Mouse (Mus musculus): ENCODE measurements around the gene Trim44. TPM values are rescaled to one million over a fixed set of nuclear protein-coding genes. Genes with fewer than 3 reads are reported as not detected.

The Trim44 gene
- polyA plus RNA-seq, 1 experiment: 16.5 TPM

GRCm38 (mm10) chr2:102362896-102363530, 44.6 kb downstream of the Trim44 start:
- H3ac ChIP-seq (ENCODE audit: control insufficient read depth, insufficient read length): no peak overlapping the region
- no peaks in the 10 kb centered on the region for H3K27me3 ChIP-seq (ENCODE audit: control insufficient read depth, insufficient read depth, insufficient read length)
- no peak overlapping the region for H3K4me3 ChIP-seq
- TF ChIP-seq MYOG (IDR thresholded peaks at IDR 0.05; ENCODE audit: control insufficient read depth in 1 of 3, insufficient read depth in 1 of 3, insufficient read length in 2 of 3, low read depth in 2 of 3): no peak
- no peak for TF ChIP-seq MYOD1 (IDR thresholded peaks at IDR 0.05; ENCODE audit: control insufficient read depth in 1 of 3, insufficient read length in 2 of 3, low read depth in 2 of 3)
- no peak for TF ChIP-seq TCF12 (IDR thresholded peaks at IDR 0.05; ENCODE audit: insufficient read depth, poor library complexity, severe bottlenecking)
- no peak for TF ChIP-seq REST (IDR thresholded peaks at IDR 0.05; ENCODE audit: insufficient read depth, insufficient read length)
- TF ChIP-seq TCF3 (IDR thresholded peaks at IDR 0.05; ENCODE audit: insufficient read length, low read depth): no peak
- no peak for TF ChIP-seq SRF (IDR thresholded peaks at IDR 0.05; ENCODE audit: control insufficient read depth, insufficient read length, low read depth)
- no peak for TF ChIP-seq POLR2AphosphoS2 (IDR thresholded peaks at IDR 0.05; ENCODE audit: insufficient read length, low read depth)
- TF ChIP-seq USF1 (IDR thresholded peaks at IDR 0.05; ENCODE audit: low read depth): no peak
- no peak for TF ChIP-seq MAX (IDR thresholded peaks at IDR 0.05; ENCODE audit: low read depth)
- TF ChIP-seq POLR2A (IDR thresholded peaks at IDR 0.05; ENCODE audit: insufficient read length, low read depth): no peak
- TF ChIP-seq E2F4 (IDR thresholded peaks at IDR 0.05; ENCODE audit: insufficient read depth): no peak
- no peak for TF ChIP-seq CEBPB (IDR thresholded peaks at IDR 0.05; ENCODE audit: insufficient read depth, poor library complexity, severe bottlenecking)
- no peak overlapping the region for H3K4me2 ChIP-seq (ENCODE audit: low read depth)
- no peaks in the 10 kb centered on the region for H3K36me3 ChIP-seq (ENCODE audit: control insufficient read depth, insufficient read depth)
- H3K79me2 ChIP-seq (ENCODE audit: control insufficient read depth, insufficient read depth): peaks cover 10% of the 10 kb centered on the region

- Histone ChIP-seq H3K79me2 (ENCODE audit: control insufficient read depth, insufficient read depth) (peaks cover 10% of the 10 kb centered on the region), H3K4me2 (ENCODE audit: low read depth) (no peak overlapping the region), H3K4me3 (no peak overlapping the region), H3K27me3 (ENCODE audit: control insufficient read depth, insufficient read depth, insufficient read length) (no peaks in the 10 kb centered on the region), H3ac (ENCODE audit: control insufficient read depth, insufficient read length) (no peak overlapping the region), H3K36me3 (ENCODE audit: control insufficient read depth, insufficient read depth) (no peaks in the 10 kb centered on the region)
- TF ChIP-seq MYOG (IDR thresholded peaks at IDR 0.05; ENCODE audit: control insufficient read depth in 1 of 3, insufficient read depth in 1 of 3, insufficient read length in 2 of 3, low read depth in 2 of 3) (no peak), REST (IDR thresholded peaks at IDR 0.05; ENCODE audit: insufficient read depth, insufficient read length) (no peak), TCF3 (IDR thresholded peaks at IDR 0.05; ENCODE audit: insufficient read length, low read depth) (no peak), CEBPB (IDR thresholded peaks at IDR 0.05; ENCODE audit: insufficient read depth, poor library complexity, severe bottlenecking) (no peak), SRF (IDR thresholded peaks at IDR 0.05; ENCODE audit: control insufficient read depth, insufficient read length, low read depth) (no peak), MAX (IDR thresholded peaks at IDR 0.05; ENCODE audit: low read depth) (no peak), POLR2A (IDR thresholded peaks at IDR 0.05; ENCODE audit: insufficient read length, low read depth) (no peak), MYOD1 (IDR thresholded peaks at IDR 0.05; ENCODE audit: control insufficient read depth in 1 of 3, insufficient read length in 2 of 3, low read depth in 2 of 3) (no peak)
These were observed 45.4 kb downstream of the Trim44 start for GRCm38 (mm10) chr2:102362266-102362665.

- Histone ChIP-seq H3K36me3 (ENCODE audit: control insufficient read depth, insufficient read depth) (peaks cover 7% of the 10 kb centered on the region), H3K4me3 (no peak overlapping the region), H3ac (ENCODE audit: control insufficient read depth, insufficient read length) (no peak overlapping the region), H3K27me3 (ENCODE audit: control insufficient read depth, insufficient read depth, insufficient read length) (no peaks in the 10 kb centered on the region), H3K79me2 (ENCODE audit: control insufficient read depth, insufficient read depth) (peaks cover 5% of the 10 kb centered on the region), H3K4me2 (ENCODE audit: low read depth) (no peak overlapping the region)
- TF ChIP-seq USF1 (IDR thresholded peaks at IDR 0.05; ENCODE audit: low read depth) (peak; percentile 81), MYOD1 (IDR thresholded peaks at IDR 0.05; ENCODE audit: control insufficient read depth in 1 of 3, insufficient read length in 2 of 3, low read depth in 2 of 3) (no peak)
These were observed 50.5 kb downstream of the Trim44 start for GRCm38 (mm10) chr2:102356879-102357695.

GRCm38 (mm10) chr2:102354076-102354475, 53.6 kb downstream of the Trim44 start:
- H3K27me3 ChIP-seq (ENCODE audit: control insufficient read depth, insufficient read depth, insufficient read length): no peaks in the 10 kb centered on the region
- peaks cover 7% of the 10 kb centered on the region for H3K36me3 ChIP-seq (ENCODE audit: control insufficient read depth, insufficient read depth)
- no peak overlapping the region for H3K4me3 ChIP-seq
- no peaks in the 10 kb centered on the region for H3K79me2 ChIP-seq (ENCODE audit: control insufficient read depth, insufficient read depth)
- no peak overlapping the region for H3K4me2 ChIP-seq (ENCODE audit: low read depth)
- no peak overlapping the region for H3ac ChIP-seq (ENCODE audit: control insufficient read depth, insufficient read length)
- no peak for TF ChIP-seq TCF12 (IDR thresholded peaks at IDR 0.05; ENCODE audit: insufficient read depth, poor library complexity, severe bottlenecking)
- TF ChIP-seq POLR2A (IDR thresholded peaks at IDR 0.05; ENCODE audit: insufficient read length, low read depth): no peak
- no peak for TF ChIP-seq SRF (IDR thresholded peaks at IDR 0.05; ENCODE audit: control insufficient read depth, insufficient read length, low read depth)
- no peak for TF ChIP-seq USF1 (IDR thresholded peaks at IDR 0.05; ENCODE audit: low read depth)
- no peak for TF ChIP-seq MAX (IDR thresholded peaks at IDR 0.05; ENCODE audit: low read depth)
- no peak for TF ChIP-seq POLR2AphosphoS2 (IDR thresholded peaks at IDR 0.05; ENCODE audit: insufficient read length, low read depth)
- TF ChIP-seq E2F4 (IDR thresholded peaks at IDR 0.05; ENCODE audit: insufficient read depth): no peak
- TF ChIP-seq MYOD1 (IDR thresholded peaks at IDR 0.05; ENCODE audit: control insufficient read depth in 1 of 3, insufficient read length in 2 of 3, low read depth in 2 of 3): no peak
- no peak for TF ChIP-seq TCF3 (IDR thresholded peaks at IDR 0.05; ENCODE audit: insufficient read length, low read depth)
- no peak for TF ChIP-seq MYOG (IDR thresholded peaks at IDR 0.05; ENCODE audit: control insufficient read depth in 1 of 3, insufficient read depth in 1 of 3, insufficient read length in 2 of 3, low read depth in 2 of 3)
- TF ChIP-seq REST (IDR thresholded peaks at IDR 0.05; ENCODE audit: insufficient read depth, insufficient read length): no peak
